Mouse (Mus musculus) CD4-positive, CD25-positive, alpha-beta regulatory T cell, adult 2 months (primary cell): ENCODE results near the gene Ddhd1.
A peak's percentile ranks its signal among the peaks of the same experiment; 100 is the strongest.
"Not testable (repeated sequence)": the region's sequence is repeated elsewhere in the genome, so short reads cannot be mapped to it uniquely, and the experiment has no call there.

ENCODE experiments used
- DNase-seq: peaks from one replicate; pipeline ENCODE4 v3.0.0-alpha.2; 2012; ENCODE audit warnings: low read depth, low spot score

The Ddhd1 gene

DNA sequence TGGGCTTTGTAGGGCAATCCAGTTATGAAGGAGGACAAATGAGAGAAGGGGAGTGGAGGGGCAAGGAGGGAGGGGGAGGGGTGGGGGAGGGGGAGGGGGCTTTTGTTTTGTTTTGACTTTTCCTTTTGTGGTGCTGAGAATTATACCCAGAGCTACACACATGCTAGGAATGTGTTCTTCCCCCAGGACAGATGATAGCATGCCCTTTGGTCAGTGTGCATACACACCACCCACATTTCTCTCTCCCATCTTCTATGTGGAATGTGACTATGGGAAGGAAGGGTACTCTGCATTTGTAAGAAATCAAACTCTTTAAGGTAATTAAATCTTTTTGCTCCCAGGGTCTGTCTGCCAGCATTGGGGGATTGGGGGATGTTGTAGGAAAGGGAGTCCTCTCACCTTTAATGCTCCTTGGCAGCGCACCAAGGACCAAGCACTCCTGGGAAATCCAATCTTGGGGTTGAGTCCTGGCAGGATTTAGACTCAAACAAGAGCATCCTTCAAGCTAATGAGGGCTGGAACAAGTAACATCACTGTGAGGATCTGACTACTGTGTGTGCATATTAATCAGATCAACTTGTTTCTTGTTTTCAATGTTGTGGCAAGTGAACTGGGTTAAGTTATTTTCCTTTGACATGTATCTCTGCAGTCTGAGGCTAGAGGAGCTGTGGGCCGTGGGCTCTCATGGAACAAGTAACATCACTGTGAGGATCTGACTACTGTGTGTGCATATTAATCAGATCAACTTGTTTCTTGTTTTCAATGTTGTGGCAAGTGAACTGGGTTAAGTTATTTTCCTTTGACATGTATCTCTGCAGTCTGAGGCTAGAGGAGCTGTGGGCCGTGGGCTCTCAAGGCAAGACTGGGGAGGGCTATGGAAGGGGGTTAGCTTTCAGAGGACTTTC, 76.8 kb downstream of the Ddhd1 start:
- not testable (repeated sequence) for DNase-seq

DNA sequence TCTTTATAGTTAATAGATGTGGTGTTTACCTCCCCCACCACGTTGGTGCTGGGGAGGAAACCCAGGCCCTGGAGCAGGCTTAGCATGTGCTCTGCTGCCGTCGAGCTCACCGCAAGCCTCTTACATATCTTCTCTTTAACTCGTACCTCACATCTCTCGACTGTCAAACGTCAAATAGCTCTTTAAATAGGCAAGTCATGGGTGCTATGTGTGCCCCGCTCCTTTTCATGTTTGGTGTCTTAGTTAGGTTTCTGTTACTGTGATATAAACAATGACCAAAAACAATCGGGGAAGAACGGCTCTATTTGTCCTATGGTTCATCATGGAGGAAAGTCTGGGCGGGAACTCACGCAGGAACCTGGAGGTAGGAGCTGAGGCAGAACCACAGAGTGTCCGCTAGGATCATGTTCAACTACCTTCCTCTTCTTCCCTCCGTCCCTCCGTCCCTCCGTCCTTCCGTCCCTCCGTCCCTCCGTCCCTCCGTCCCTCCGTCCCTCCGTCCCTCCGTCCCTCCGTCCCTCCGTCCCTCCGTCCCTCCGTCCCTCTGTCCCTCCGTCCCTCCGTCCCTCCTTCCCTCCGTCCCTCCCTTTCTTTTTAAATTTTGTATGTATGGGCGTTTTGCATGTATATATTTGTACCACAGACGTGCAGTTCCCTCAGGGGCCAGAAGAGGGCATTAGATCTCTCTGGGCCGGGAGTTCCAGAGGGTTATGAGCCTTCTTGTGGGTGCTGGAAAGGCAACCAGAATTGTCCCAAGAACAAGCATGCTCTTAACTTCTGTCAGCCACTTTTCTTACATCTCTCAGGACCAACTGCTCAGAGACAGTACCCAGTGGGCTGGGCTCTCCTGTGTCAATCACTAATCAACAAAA, 91.6 kb downstream of the Ddhd1 start:
- DNase-seq, result peak; percentile 72

DNA sequence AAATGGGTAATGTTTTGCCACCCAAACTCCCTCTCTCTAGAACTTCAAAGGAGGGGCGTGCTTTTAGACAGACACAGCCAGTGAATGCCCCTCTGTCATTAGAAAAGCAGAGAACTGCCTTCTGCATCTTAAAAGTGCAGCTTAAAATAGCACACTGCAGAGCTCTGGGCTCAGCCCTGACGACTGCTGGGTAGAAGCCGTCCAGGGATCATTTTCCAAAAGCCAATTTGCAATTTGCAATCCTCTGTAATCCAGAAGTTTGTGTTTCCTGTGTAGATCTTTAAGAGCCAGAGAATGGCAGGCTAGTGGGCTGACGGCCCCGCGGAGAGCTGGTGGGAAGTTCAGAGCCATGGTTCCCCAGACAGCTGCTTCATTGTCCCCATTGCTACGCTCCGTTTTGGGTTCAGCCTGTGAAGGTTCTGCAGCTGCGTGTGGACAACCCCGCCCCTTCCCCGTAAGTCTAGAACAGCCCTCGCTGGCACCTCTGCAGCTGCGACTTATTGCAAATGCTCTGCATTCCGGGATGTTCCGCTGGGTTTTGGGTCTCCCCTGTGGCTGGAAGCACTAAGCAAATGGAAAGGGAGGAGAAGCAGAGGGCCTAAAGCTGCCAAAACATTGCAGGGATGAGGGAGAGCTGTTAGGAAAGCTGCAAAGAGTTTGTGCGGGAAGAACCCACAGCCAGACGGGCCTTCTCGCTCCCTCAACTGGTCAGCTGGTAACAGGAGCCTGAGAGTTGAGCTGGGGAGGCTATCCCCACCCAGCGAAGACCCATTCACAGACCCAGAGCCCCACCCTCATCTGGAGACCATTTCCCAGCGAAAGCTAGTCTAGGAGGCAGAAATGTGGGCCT, 92.5 kb downstream of the Ddhd1 start:
- peak; percentile 6 for DNase-seq

DNA sequence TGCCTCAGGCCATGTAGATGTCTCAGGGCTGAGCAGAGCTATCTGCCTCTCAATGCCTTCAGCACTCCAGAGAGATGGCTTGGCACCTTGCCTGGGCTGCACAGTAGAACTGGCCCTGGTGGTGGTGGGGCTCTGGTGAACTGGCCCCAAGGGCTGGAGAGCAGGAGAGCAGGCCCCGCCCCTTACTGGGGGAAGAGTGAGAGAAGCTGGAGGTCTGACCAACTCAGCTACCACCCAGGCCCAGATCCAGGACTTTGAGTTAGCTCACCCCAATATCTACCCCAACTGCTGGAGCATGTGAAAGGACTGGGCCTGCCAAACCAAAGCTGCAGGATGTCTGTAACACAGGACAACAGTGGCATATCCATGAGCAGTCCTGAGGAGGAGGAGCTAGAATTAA, 94.4 kb downstream of the Ddhd1 start:
- DNase-seq, result no peak

DNA sequence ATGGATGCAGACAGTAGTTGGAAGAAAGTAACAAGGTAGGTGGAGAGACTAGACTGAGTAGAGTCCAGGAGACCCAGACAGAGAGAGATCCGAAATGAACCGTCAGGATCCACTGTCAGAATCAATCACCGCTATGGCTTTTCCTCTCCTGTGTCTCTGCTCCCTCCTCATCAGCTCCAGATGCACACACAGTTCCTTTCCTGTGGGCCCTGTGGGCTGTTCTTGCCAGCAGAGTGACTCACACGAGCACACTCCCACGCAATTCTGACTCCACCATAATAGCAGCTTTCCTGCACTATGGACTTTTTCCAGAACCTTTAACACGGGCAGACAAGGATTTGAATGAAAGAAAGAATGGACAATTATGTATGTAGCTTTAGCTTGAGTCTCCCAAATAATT, 96.3 kb downstream of the Ddhd1 start:
- DNase-seq, result no peak

DNA sequence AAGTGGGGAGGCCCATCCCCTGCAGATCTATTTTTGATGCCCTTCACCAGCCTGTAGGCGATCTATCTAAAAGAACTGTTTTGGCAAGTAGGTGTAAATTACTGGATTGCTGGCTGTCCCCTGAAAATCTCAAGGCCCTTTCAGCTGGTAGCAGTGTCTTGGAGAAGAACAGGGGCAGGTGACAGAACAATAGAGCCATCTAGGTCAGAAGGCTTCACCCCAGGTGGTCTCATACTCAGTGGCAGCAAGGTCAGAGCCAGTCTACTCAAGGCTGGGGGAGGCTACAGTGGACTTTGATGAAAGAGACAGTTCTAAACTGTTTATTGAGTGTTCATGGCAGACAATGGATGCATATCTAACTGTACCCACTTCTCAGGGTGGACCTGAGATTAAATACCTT, 98.9 kb downstream of the Ddhd1 start:
- no peak for DNase-seq

DNA sequence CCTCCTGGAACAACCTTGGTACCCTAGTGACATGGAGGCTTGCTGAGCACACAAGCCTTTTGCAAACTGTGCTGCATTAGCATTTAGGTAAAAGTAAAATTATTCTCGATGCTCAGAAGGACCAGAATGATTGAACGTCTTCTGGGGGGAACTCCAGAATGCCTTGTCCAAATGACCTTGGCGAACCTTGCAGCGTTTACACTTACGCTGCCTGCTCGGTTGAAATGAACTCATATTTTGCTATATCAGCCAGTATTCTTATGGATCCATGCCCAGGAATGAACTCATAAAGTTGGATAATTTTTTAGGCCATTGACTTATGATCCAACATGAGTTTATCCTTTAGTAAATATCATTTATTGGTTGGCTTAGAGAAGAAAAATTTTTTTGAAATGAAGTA, 103.6 kb downstream of the Ddhd1 start:
- no peak for DNase-seq

DNA sequence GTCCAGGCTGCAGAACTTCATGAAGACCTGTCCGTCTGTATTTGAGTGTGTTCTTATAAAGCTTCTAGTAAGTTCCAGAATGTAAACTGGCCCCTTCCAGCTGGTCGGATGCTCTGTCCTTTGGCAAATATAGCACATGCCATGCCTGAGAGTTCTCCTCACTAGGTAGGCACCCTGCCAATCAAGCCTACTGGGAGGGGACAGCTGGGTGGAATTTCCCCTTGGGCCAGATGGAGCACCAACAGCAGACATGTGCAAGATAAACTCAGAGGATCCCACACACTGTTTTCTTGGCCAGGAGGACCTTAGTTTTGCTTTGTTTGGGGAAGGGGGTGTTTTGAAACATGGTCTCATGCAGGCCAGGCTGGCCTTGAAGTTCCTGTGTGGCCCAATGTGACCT, 104.1 kb downstream of the Ddhd1 start:
- DNase-seq, result no peak

DNA sequence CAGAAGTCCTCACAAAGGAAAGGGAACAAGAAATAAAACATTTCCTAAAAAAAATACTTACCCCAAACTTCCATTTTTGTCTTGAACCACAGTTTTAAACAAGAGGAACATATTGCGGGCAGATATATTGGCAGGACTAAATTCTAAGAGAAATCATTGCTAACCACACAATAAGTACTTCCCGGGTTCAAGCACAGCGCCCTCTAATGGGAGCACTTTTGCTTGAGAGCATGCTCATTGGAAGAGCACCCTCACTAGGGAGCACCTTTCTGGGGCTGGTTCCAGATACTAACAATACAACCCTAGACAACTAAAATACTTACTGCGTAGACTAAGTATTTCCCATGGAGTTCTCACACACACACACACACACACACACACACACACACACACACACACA, 105.5 kb downstream of the Ddhd1 start:
- DNase-seq, result no peak

DNA sequence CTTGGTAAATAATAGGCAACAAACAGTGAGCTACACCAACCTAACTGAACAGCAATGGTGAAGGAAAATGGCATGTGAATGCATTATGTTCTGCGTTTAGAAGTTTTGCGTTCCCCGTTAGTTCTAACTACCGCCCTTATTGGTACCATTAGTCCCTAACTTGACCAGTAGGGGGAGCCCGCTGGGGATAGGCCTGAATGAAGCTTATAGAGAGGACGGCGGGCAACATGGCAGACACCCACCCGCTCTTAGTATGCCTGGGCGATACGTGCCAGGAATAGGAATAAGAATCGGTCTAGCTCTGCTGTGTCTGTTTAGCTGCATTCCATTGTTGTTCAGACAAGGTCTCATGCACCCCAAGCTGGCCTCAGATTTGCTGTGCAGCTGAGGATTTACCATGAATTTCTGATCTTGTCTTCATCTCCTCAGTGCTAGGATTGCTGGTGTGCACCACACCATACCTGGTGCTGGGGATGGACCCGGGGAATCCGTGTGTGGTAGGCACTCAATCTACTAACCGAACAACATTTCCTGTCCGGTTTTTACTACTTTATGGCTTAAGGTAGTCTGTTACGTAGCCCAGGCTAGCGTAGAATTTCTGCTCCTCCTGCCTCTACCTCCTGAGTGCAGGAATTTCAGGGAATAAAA, 106.7 kb downstream of the Ddhd1 start:
- peak; percentile 49 for DNase-seq

DNA sequence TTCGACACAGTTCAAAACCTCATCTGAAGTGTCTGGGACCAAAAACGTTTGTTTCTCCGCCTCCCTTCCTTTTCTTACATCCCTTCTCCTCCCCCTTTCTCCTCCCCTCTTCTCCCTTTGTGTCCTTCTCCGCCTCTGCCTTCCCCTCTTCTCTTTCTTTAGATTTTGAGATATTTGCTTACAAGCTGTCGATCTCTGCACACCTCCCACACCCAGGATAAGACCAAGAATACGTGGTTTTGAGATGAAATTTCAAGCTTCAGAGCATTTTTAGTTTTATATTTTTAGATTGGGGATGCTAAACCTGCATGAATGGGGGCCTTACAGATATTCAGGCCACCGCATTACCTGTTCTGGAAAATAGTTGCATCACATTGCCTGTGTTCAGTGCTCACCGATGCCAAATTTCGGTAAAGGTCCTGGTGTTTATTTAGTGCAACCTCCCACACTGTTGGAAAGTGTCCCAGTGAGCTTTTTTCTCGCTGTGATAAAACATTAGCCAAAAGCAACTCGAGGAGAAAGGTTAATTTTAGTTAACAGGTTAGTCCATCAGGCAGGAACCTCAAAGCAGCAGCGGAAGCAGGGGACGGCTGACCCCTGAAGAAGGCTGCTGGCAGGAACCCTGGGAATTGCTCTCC, 107.8 kb downstream of the Ddhd1 start:
- DNase-seq, result no peak

DNA sequence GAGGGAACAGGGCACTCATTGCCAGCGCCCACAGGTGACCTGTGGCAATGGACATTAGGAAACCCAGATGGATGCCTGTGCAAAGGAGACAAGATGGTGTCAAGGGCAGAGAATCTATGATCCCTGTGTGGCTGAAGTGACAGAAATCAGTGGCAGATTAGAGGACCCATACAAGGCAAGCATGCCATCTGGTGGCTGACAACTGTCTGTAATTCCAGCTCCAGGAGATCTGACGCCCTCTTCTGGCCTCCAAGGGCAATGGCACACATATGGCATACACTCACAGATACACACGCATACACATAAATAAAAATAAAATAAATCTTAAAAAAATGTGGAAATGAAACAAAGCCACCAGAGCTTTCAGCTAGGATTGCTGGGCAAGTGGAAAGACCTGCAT, 109.8 kb downstream of the Ddhd1 start:
- DNase-seq, result no peak

DNA sequence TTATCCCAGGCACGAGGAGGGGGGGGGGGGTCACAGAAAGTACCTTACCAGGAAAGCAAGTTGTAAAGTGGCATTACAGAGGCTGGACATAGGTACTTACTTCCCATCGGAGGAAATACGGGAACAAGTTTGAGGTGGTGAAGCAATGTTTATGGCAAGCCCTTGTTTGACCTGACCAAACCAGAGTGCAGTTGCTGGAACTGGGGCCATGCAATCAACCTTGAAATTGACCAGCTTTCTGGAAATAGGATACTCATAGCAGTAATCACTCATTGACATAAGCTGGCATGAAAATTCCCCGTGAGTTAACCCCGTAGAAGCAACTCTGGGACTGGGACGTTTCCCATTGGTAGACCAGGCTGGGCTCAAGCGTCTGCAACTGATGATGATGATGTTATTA, 113.0 kb downstream of the Ddhd1 start:
- no peak for DNase-seq

DNA sequence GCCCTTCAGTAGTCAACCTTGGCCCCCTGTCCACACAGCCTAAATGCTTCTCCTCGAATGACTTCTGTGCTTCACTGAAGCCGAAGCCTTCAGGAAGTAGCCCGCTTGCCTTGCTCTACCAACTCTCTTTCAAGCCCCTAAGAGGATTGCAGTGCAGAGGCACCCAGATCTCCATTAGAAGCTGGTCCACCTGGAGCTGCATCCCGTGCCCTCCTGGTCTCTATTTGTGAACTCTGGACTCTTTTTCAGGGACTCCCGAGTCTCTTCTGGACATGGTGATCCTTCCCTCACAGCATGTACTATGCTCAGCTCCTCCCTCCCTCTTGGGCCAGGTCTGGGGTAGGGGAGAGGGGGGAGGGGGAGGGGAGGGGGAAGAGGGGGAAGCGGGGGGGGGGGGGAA, 113.9 kb downstream of the Ddhd1 start:
- no peak for DNase-seq

DNA sequence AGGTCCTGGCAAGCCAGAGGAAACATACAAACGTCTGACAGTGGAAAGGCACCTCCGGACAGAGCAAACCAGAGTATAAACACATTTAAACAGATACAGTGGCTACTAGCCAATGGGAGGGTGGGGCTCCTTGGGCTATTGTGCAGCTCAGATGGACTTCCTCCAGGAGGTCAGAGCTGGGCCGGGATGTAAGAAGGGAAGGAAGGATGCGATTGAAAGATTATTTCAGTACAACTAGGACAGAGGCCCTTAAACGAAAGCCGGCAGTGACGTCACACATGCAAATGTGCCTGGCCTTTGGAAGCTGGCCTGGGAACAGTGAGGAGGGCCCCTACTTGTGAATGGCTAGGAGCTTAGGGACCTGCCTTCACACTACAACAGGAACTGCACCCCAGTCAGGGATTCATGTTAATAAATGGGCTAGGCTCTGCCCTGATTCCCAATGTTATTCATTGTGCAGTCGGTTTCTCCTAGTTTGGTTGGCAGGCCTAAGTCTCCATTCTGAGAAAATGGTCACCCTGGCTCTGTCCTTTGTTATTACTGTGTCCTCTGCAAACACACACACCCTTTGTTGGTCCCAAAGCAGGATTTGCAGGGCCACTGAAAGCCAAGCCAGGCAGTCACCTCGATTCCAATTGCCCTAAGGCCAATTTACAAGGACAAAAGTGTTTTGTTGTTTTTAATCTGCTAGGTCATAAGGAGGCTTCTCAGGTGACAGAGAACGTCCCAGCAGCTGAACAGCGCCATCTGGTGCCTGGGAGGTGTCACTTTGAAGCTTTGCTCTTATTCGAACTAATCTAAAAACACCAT, 118.1 kb downstream of the Ddhd1 start:
- DNase-seq, result peak; percentile 34
